Mouse (Mus musculus): ENCODE data around the gene Lgr5.

GRCm38 (mm10) chr10:115529768-115530167, 57.8 kb downstream of the Lgr5 start:
- TF ChIP-seq CTCF (IDR thresholded peaks at IDR 0.05; ENCODE audit: low read depth) (no peak), EP300 (IDR thresholded peaks at IDR 0.05; ENCODE audit: low read depth) (no peak)
